8 mouse cellular contexts compared by ENCODE assay signal in genomic region chr13:52821571-52821970, GRCm38 (mm10).
A peak's percentile ranks its signal among the peaks of the same experiment; 100 is the strongest.
DNase-seq lines count a peak whose midpoint lies in the region; ATAC-seq and TF ChIP-seq lines count a peak whose summit lies in the region.

No protein-coding gene starts in this region.

- no peak for ATAC-seq in liver, embryonic 15.5 days (ENCODE audit: insufficient read depth)

- H3K4me3 ChIP-seq in bone marrow macrophage, adult 2 months (ENCODE audit: insufficient read depth, low read length), result no peak overlapping the region; the same call in 1 of the 2 replicates
- no peak overlapping the region for H3K4me3 ChIP-seq in liver, embryonic 15.5 days (replicated peaks)

- TF ChIP-seq POLR2A in bone marrow macrophage, adult 2 months (IDR thresholded peaks at IDR 0.05; ENCODE audit: borderline replicate concordance, low read depth, low read length), result no peak

- H3K9me3 ChIP-seq in liver, embryonic 15.5 days (replicated peaks), result no peaks in the 10 kb centered on the region

- intact Hi-C loops in heart, postnatal 36 days (cut with DNase I), result loop anchor here (5.0 kb wide), 2 partner anchors 54 to 106 kb away; partner anchors contain the start of gene Auh

- TF ChIP-seq CTCF in bone marrow macrophage, adult 2 months (IDR thresholded peaks at IDR 0.05; ENCODE audit: low read depth, low read length), result no peak

- 55% methylated on average over 9 of the region's 9 CpGs for WGBS in liver, embryonic 15.5 days (ENCODE audit: insufficient replicate concordance)

- H3K36me3 ChIP-seq in liver, embryonic 15.5 days (replicated peaks), result no peaks in the 10 kb centered on the region

- DNase-seq in MN1 (ENCODE audit: low spot score), result peak; percentile 49
- peak; percentile 34 to 51 for DNase-seq in heart, postnatal 36 days
- no peak for DNase-seq in embryo, embryonic 11 days
- no peak for DNase-seq in ovary, postnatal 36 days (ENCODE audit: low spot score)
- no peak for DNase-seq in thymus, postnatal 4 days
- DNase-seq in layer of hippocampus, adult 11-12 months (ENCODE audit: low spot score), result no peak

- peaks cover 67% of the 10 kb centered on the region for H3K4me1 ChIP-seq in bone marrow macrophage, adult 2 months (ENCODE audit: control insufficient read depth, insufficient read depth, low read length)
- peaks cover 57% of the 10 kb centered on the region for H3K4me1 ChIP-seq in liver, embryonic 15.5 days (replicated peaks)

- no peak overlapping the region for H3K4me2 ChIP-seq in liver, embryonic 15.5 days

- H3K27me3 ChIP-seq in liver, embryonic 15.5 days, result peaks cover 42% of the 10 kb centered on the region; the same call in 1 of the 2 replicates

- H3K9ac ChIP-seq in liver, embryonic 15.5 days, result no peak overlapping the region

- H3K27ac ChIP-seq in bone marrow macrophage, adult 2 months (ENCODE audit: insufficient read depth, low read depth, low read length), result peak overlapping the region; percentile 98
- H3K27ac ChIP-seq in liver, embryonic 15.5 days (replicated peaks), result peak overlapping the region; percentile 54; the same call in 1 of the 2 replicates

Comparison
In these comparisons a context has a peak if more than half of its experiments do, and no peak if none do; other contexts are left out.
1. DNase-seq: peak in MN1 (single experiment) and heart, postnatal 36 days (2 of 2); none in embryo, embryonic 11 days (single experiment), ovary, postnatal 36 days (single experiment), thymus, postnatal 4 days (single experiment) and layer of hippocampus, adult 11-12 months (single experiment).